Mouse (Mus musculus) bone marrow, adult 2 months (tissue): ENCODE results near the gene Hdgf.

Experiments used
- CTCF ChIP-seq: fragments of 200-500 bp; IDR thresholded peaks from 2 replicates; pipeline ENCODE4 v1.5.1; 2011; ENCODE audit warnings: low read length, control low read depth; ENCODE audit not compliant: control insufficient read depth, insufficient read depth
- POLR2A ChIP-seq: fragments of 200-500 bp; IDR thresholded peaks from 2 replicates; pipeline ENCODE4 v1.6.1; 2011; ENCODE audit warnings: low read depth, mild to moderate bottlenecking, control low read depth, low read length, borderline replicate concordance; ENCODE audit not compliant: control insufficient read depth

DNA sequence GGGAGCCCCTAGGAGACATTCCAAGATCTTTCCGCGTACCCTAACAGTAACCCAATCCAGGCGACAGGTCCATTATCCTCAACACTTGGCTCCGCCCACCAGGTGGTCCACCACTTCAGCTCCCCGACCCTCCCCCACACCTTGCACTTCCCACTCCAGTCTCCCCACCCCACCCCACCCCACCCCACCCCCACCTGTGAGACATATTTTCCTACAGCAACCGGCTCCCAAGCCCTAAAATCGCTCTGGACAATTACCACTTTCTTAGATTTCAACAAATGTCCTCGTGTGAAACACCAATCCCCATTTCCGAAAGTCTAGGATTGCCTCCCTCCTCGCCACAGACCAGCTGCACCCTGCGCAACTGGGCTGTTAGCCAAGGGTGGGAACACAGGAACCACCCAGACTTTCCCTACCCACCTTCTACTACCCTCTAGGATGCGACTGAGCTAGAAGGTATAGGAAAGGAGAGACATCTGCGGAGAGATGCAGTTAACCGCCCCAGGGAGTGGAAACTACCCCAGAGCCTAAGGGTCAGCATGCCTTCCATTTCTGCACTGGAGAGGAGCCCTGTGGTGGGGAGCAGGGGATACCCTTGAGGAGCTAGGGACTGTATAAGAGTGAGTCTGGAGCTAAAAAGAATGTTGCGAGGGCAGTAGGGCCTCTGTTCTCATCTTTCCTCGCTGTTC, 43.3 kb downstream of the Hdgf start:
- TF ChIP-seq POLR2A (no peak), CTCF (no peak)
